Mouse (Mus musculus): Measurements from ENCODE around the gene Adh7.

Gene Adh7

GRCm38 (mm10) chr3:138217631-138218264, at the start of gene Adh7:
TSS of gene Adh7 (plus strand) at chr3:138217760.
- no peak for DNase-seq

GRCm38 (mm10) chr3:138173291-138173690, 44.3 kb upstream of the Adh7 start:
- DNase-seq = no peak

DNA sequence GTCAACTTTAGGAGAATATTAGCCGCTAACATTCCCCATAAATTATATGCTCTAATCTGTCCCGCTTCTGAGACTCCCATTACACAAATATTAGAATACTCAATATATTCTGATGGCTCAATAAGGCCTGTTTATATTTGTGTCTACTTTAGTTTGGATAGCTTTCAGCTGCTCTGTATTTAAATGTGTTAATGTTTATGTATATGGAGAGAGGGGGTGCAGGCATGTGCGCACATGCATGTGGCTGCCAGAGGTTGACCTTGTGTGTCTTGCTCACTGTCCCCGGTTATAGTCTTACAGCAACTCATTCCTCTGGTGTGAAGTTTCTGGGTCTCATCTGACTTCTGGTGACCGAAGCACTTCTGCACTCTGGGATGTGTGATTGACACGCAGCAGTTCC, 42.0 kb upstream of the Adh7 start:
- DNase-seq = no peak

GRCm38 (mm10) chr3:138182019-138182418, 35.5 kb upstream of the Adh7 start:
- DNase-seq = no peak

DNA sequence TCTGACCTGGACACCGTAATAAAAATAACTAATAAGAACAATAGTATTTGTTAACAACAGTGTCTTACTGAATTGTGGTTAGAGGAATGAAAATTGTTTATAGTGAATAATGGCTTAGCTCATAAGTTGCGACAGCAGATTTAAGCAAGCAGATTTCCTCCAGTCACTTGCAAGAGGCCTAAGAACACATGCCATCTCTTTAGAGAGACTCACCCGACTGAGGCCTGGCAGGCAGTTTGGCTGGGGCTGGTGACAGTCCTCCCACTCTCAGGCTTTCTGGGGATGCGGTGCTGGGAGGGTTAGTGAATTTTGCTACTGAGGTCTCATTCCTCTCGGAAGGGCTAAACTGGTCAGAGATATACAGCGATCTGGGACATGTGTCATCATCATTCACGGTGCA, 34.2 kb upstream of the Adh7 start:
- no peak for DNase-seq

GRCm38 (mm10) chr3:138185290-138185689, 32.3 kb upstream of the Adh7 start:
- no peak for DNase-seq

GRCm38 (mm10) chr3:138185995-138186930, 31.3 kb upstream of the Adh7 start:
- no peak for DNase-seq

DNA sequence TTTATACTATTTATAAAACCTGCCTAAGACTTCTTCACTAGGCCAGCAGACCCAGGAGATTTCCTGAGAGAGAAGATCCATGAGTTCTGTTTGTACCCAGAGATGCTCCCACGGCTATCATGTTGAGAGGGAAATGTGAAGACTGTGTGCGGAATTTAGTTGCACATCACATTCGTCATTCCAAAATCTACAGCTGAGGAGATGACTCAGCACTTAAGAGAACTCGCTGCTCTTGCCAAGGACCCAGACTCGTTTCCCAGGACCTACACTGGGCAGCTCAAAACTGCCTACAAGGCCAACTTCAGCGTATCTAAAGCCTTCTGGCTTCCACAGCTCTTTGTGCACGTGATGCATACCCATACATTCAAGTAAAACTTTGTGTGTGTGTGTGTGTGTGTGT, 25.3 kb upstream of the Adh7 start:
- no peak for DNase-seq

DNA sequence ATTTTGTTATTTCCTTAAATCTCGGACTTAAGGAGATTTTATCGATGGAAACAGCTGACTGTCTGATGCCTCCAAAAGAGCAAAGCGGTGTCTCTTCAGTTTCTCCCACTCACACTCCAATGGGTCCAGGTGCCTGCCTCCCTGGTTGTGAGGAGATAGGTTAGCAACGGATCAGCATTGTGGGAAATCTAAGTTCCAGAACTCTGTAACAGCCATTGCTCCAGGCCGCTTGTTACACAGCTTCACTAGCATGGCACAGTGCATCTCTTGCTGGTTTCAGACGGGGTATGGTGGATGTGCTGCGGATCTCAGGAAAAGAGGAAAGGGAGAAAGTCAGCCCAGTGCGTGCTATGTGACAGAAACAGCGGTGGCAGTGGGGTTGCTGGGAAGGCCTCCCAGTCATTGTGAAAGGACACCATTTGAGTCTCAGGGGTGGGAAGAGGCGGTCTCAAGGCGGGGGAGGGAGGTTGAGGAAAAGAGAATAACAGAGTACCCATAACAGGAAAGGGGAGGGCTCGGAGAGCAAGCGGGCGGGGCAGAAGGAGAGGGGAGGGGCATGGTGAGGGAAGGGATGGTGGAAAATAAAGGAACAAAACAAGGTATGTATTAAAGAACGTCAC, 23.8 kb upstream of the Adh7 start, which contains the start of gene 4930579F01Rik:
Gene 4930579F01Rik (minus strand): TSS at position 143 of the 620 bp plus-strand sequence.
- no peak for DNase-seq

GRCm38 (mm10) chr3:138197093-138197492, 20.5 kb upstream of the Adh7 start:
- DNase-seq = no peak

- DNase-seq = no peak
Measured at GRCm38 (mm10) chr3:138197556-138197955, 20.0 kb upstream of the Adh7 start.

- DNase-seq = peak; percentile 83
Measured at GRCm38 (mm10) chr3:138197973-138198721, 19.4 kb upstream of the Adh7 start.

- no peak for DNase-seq
Measured at GRCm38 (mm10) chr3:138198722-138199068, 18.9 kb upstream of the Adh7 start.

- DNase-seq = no peak
Measured at GRCm38 (mm10) chr3:138208821-138209220, 8.7 kb upstream of the Adh7 start.

DNA sequence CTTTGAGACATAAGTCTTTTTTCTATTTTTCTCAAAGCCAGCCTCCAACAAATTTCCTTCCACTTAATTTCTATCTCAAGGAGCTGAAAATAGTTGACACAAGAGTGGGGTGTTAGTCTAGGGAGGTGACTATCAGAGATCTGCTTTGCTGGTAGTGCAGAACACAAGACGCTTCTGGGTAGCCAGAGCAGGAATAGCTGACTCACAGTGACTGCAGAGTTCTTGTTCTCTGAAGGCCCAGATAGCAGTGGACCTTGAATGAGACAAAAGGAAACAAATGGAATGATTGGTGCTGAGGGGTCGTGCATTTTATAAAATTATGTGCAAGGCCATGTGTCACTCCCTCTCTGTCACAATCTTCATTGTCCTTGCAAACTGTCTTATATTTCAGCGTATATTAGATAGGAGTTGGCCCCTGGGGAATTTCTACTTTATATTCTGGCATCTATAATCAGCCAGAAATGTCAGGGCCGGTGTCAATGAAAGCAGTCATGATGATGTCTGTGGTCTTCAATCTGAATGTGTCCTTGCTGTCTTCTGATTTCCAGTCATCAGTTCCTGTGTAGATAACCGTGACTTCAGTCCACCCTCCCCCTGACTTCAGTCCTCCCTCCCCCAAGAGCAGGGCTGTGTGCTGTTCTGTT, 7.0 kb upstream of the Adh7 start:
- DNase-seq = no peak

GRCm38 (mm10) chr3:138212431-138212951, 5.1 kb upstream of the Adh7 start:
- DNase-seq = no peak

DNA sequence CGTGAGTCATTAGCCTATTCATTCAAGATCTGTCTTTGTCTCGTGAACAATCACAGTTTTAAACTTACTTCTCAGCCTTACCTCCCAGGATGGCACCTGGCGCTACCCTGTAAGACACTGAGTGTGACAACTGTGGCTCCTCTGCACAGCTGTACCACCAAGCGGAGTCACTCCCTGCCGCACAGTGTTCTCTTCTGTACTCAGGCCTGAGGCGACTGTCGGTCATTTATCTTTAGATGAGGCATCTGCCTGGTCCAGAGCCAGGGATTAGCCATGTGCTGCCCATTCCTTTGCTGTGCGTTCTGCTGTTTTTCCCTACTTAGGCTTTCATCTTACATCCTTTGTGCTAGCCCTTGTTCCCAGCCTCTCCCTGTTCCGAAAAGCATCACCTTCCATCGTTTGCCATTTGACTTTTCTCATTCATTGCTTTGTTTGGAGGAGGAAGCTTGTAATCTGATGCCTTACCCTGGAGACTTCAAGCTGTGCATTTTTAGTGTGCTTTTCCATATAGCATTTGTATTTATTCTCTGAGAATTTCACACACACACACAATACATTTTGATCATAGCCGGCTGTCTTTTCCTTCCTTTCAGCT, 2.1 kb upstream of the Adh7 start:
- DNase-seq = no peak

GRCm38 (mm10) chr3:138216091-138216490, 1.5 kb upstream of the Adh7 start:
- no peak for DNase-seq

DNA sequence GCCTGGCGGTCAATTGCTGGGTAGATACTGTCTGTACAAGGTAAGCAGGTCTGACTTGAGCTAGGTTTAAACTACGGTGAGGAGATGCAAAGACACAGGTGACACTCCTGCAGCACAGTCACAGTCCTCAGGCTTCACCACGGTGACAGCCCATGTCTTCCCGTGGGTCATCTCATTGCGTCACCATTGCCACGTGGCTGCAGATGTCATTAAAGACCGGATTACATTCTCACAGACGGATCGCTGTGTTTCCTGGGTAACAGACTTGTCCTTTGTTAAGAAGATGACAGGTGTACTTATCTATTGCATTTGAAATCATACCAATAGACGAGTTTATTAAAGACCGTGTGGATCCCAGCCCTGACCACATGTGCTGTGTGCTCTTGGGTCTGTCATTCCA, 3.6 kb downstream of the Adh7 start:
- no peak for DNase-seq

DNA sequence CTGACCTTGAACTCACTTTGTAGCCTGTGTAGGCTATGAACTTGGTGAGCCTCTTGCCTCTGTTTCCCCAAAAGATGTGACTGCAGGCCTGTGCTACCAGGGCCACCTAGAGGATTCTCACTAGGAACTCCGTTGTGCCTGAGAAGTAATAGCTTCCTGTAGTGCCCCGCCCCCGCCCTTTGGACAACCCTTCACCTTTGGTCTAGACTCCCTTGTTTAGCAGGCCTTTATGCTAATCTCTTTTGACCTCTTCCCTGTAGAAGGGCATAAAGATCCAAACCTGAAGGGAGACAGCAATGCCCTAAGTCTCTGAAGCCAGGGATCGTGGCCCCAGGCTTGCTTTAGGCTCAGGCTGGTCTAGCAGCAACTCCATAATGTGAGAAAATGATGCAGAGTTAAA, 5.0 kb downstream of the Adh7 start:
- DNase-seq = no peak

DNA sequence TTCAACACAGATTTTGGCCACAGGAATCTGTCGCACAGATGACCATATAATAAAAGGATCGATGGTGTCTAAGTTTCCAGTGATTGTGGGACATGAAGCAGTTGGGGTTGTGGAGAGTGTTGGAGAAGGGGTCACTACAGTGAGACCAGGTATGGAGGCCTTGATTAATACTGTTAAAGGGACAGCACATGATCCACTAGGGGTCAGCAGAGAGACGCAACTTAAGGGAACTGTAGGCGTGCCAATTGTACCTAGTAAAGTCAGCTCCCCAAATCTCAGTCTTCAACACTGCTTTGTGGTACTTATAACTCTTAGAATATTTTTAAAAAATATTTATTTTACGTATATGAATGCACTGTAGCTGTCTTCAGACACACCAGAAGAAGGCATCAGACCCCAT, 5.4 kb downstream of the Adh7 start:
- DNase-seq = peak; percentile 26

All from cerebellum, adult 8-10 months (tissue).